Mouse (Mus musculus) kidney, postnatal 4 days (tissue): ENCODE measurements at regions not wholly inside any gene's neighbourhood (a gene's known extent, or its start where the extent isn't known, plus 50 kb on each side); places are given as distances from the start of the nearest gene placed in this dataset.

ENCODE experiments used
- DNase-seq, 2 experiments: peaks; one replicate each; pipeline ENCODE4 v3.0.0; 2021; ENCODE audit warnings: mixed read lengths in 2 of 2

- peak in 1 of 2 experiments; percentile 10 for DNase-seq
Measured at GRCm38 (mm10) chrX:10647332-10647731, 67.5 kb upstream of the Mid1ip1 start.

- no peak for DNase-seq
Measured at GRCm38 (mm10) chrX:10650881-10651280, 63.9 kb upstream of the Mid1ip1 start.
